Mouse (Mus musculus) stomach, postnatal 0 days (tissue): ENCODE measurements around the gene Mrpl58. TPM values are rescaled to one million over a fixed set of nuclear protein-coding genes. Genes with fewer than 3 reads are reported as not detected.
A peak's percentile ranks its signal among the peaks of the same experiment; 100 is the strongest.

Source experiments
- ATAC-seq: fragments of 200-750 bp; cut with Nextera tagmentation; 2 replicates; pipeline ENCODE4 v1.8.0; 2017; ENCODE audit not compliant: low FRiP score, low TSS enrichment
- DNase-seq: peaks from one replicate; pipeline ENCODE4 v3.0.0-alpha.2; 2016; ENCODE audit warnings: low spot score
- H3K27ac ChIP-seq: fragments of 300-500 bp; sonication (generic); replicated peaks from 2 replicates; pipeline ENCODE4 v1.5.1; 2014; ENCODE audit warnings: mild to moderate bottlenecking, control low read depth
- H3K27me3 ChIP-seq: fragments of 300-500 bp; sonication (generic); 2 replicates; pipeline ENCODE4 v1.6.1; 2014; ENCODE audit warnings: low read length; ENCODE audit not compliant: control insufficient read depth, insufficient read depth
- H3K36me3 ChIP-seq: fragments of 300-500 bp; sonication (generic); 2 replicates; pipeline ENCODE4 v1.6.1; 2014; ENCODE audit warnings: low read length, mixed read lengths; ENCODE audit not compliant: control insufficient read depth, insufficient read depth
- H3K4me1 ChIP-seq: fragments of 300-500 bp; sonication (generic); replicated peaks from 2 replicates; pipeline ENCODE4 v1.6.1; 2014; ENCODE audit warnings: antibody characterized with exemption; ENCODE audit not compliant: control insufficient read depth, insufficient read depth
- H3K4me2 ChIP-seq: fragments of 300-500 bp; sonication (generic); replicated peaks from 2 replicates; pipeline ENCODE4 v1.6.1; 2014; ENCODE audit warnings: low read depth, mild to moderate bottlenecking, control low read depth, moderate library complexity
- H3K4me3 ChIP-seq: fragments of 300-500 bp; sonication (generic); 2 replicates; pipeline ENCODE4 v1.5.1; 2014; ENCODE audit warnings: low read depth, low read length, control low read depth
- H3K9ac ChIP-seq: fragments of 300-500 bp; sonication (generic); 2 replicates; pipeline ENCODE4 v1.6.1; 2014; ENCODE audit warnings: mild to moderate bottlenecking, low read length, control low read depth, mixed read lengths
- H3K9me3 ChIP-seq: fragments of 300-500 bp; sonication (generic); 2 replicates; pipeline ENCODE4 v1.6.1; 2016; ENCODE audit warnings: low read length; ENCODE audit not compliant: control insufficient read depth
- CTCF ChIP-seq: IDR thresholded peaks from 2 replicates; pipeline ENCODE4 v1.5.1; 2016; ENCODE audit warnings: antibody characterized with exemption, low read depth, mild to moderate bottlenecking, moderate library complexity
- EP300 ChIP-seq: optimal IDR thresholded peaks from 2 replicates; pipeline ENCODE3; 2016; ENCODE audit warnings: antibody characterized with exemption
- WGBS: fragments of 180-500 bp; shearing (Covaris S2); extraction: QIAGEN DNeasy Blood & Tissue Kit; methylation state at CpG from one replicate; pipeline ENCODE4 v1.1.7; 2014; 5-methylcytosine and 5-hydroxymethylcytosine counted together
- polyA plus RNA-seq: library from polyadenylated mRNA; unstranded; fragments of >200 nt; fragmentation: Nextera tagmentation; extraction: Ambion mirVana; gene quantifications from 2 replicates; pipeline ENCODE4 v1.2.1, GENCODE M21; 2015

The Mrpl58 gene
- 138 and 144 TPM in 2 replicates for polyA plus RNA-seq

DNA sequence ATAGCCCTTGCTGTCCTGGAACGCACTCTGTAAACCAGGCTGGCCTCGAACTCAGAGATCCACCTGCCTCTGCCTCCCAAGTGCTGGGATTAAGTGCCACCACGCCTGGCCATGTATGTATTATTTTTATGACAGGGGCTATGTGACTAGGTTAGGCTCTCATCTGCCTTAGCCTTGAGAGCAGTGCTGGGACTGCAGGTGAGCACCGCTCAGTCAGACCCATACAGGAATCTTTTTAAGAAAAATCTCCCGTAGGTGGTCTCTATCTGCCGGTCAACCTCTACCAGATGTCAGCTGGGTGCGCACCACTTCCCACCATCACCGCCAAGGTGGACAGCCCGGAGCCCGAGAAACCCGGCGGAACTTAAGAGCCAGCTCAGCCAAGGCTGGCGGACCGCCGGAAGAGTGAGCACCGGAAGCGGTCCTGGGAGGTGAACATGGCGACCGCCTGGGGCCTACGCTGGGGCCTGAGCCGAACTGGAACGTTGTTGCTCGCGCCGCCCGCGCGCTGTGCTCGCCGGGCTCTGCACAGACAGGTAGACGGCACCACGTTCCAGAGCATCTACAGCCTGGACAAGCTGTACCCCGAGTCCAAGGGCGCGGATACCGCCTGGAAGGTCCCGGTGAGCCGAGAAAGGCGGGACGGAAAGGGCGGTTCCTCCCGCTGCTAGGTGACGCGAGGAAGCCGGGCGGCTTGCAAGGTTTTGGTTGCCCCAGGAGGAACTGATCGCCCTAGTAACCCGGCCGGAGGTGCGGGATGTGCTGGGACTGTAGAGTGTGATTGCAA lies at the start of gene Mrpl58:
Mrpl58 (plus strand) TSS at position 415 of the 787 bp plus-strand sequence.
- Histone ChIP-seq H3K27ac (peak within 1 kb of the TSS; percentile 89), H3K4me2 (peak within 1 kb of the TSS; percentile 71), H3K9ac (peak within 1 kb of the TSS; percentile 91), H3K4me1 (0 out of 2 replicates have a peak, but pooled peaks cover 3% of the 10 kb centered on the region), H3K9me3 (no peaks in the 10 kb centered on the region), H3K36me3 (no peaks in the 10 kb centered on the region), H3K4me3 (peak within 1 kb of the TSS; percentile 88), H3K27me3 (no peaks in the 10 kb centered on the region)
- 4% methylated on average over 47 of the region's 50 CpGs for WGBS
- DNase-seq (peak; percentile 87), ATAC-seq (peak; percentile 93)
- TF ChIP-seq EP300 (no peak), CTCF (peak; percentile 5; the same call in 1 of the 2 replicates)

DNA sequence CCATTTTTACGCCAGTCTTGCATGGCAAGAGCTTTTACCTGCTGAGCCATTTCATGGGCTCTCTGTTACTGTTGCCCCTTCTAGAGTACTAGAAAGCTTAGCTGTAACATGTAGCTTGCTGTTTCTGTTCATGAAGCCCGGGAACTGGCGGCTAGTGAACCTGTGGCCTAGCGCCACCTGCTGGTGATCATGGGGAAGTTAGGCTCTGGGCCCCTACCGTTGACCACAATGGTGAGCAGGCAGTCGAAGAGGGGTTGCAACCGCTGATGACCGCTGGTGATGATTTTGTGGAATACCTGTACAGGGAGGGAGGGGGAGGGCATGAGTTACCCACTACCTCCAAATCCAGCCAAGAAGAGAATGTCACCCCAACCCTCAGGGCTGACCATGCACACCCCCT lies 49.4 kb upstream of the Mrpl58 start:
- ATAC-seq (0 out of 2 replicates have a peak, but pooled peaks have one; percentile 6), DNase-seq (peak; percentile 80)
- Histone ChIP-seq H3K36me3 (0 out of 2 replicates have a peak, but pooled peaks cover 3% of the 10 kb centered on the region), H3K4me2 (no peak overlapping the region), H3K4me1 (no peaks in the 10 kb centered on the region), H3K27ac (no peak overlapping the region), H3K9me3 (no peaks in the 10 kb centered on the region), H3K4me3 (no peak overlapping the region), H3K9ac (no peak overlapping the region), H3K27me3 (no peaks in the 10 kb centered on the region)
- 8% methylated on average over 8 of the region's 8 CpGs for WGBS
- TF ChIP-seq CTCF (peak; percentile 99), EP300 (no peak)

DNA sequence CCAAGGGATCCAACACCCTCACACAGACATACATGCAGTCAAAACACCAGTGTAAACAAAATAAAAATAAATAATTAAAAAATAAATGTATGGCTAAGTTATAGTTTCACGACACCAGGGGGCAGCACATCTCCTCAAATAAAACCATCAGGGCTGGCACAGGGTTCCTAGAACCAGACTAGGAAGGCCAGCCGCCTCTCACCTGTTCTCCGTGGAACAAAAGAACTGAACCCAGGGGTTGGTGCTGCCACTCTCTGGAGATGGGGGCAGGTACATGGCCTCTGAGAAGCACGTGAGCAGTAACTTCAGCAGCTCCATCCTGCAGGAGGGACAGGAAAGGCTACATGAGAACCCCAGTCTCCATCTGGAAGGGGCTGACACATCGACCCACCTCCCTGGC lies 45.1 kb upstream of the Mrpl58 start:
- DNase-seq (peak; percentile 82), ATAC-seq (peak; percentile 62)
- Histone ChIP-seq H3K4me1 (no peaks in the 10 kb centered on the region), H3K36me3 (no peaks in the 10 kb centered on the region), H3K4me2 (no peak overlapping the region), H3K27me3 (no peaks in the 10 kb centered on the region), H3K9me3 (no peaks in the 10 kb centered on the region), H3K27ac (0 out of 2 replicates have a peak overlapping the region, but pooled peaks have one; percentile 5), H3K4me3 (no peak overlapping the region), H3K9ac (no peak overlapping the region)
- TF ChIP-seq CTCF: peak; percentile 77
- no peak for TF ChIP-seq EP300
- 12% methylated on average over 5 of the region's 5 CpGs for WGBS

DNA sequence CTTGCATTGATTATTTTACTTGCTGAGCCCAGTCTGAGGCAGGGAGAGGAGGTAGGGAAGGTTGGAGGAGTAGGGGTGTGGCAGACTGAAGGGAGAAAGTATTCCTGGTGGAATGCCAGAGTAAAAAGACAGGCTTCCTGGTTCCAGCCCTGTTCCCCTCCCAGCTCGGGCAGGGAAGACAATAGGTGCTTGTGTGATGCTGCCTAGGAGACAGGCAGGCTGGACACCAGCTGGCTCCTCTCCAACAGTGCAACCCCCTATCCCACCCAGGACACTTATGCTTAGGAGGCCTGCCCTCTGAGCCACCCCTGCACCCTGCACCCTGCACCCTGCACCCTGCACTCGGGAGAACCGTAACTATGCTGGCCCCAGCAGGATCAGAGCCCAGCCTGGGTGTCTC lies 44.3 kb upstream of the Mrpl58 start:
- H3K36me3 ChIP-seq: no peaks in the 10 kb centered on the region
- DNase-seq (peak; percentile 40), ATAC-seq (peak; percentile 27)
- TF ChIP-seq CTCF (no peak), EP300 (no peak)
- H3K4me1 ChIP-seq: no peaks in the 10 kb centered on the region
- H3K27ac ChIP-seq: peak overlapping the region; percentile 45
- H3K9ac ChIP-seq: no peak overlapping the region
- H3K4me2 ChIP-seq: no peak overlapping the region
- H3K27me3 ChIP-seq: no peaks in the 10 kb centered on the region
- H3K4me3 ChIP-seq: no peak overlapping the region
- 27% methylated on average over 3 of the region's 3 CpGs for WGBS
- no peaks in the 10 kb centered on the region for H3K9me3 ChIP-seq

DNA sequence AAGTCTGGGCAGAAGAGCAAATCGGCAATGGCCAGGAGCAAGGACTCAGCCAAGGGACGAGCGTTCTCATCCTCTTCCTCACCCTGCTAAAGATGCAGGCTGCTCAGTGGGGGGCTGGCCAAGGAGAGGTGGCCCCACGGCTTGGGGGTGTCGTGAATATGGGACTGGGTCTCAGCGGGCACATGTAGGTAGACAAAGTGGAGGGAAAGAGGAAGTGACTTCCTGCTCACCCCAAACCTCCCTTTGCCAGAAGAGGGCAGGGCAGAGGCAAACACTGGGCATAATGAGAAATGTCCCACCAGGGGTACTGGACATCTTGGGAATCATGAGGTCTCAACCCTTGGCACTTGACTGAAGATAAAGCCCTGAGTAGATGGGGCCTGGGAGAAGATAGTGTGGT lies 43.8 kb upstream of the Mrpl58 start:
- Histone ChIP-seq H3K36me3 (no peaks in the 10 kb centered on the region), H3K4me1 (no peaks in the 10 kb centered on the region), H3K4me2 (no peak overlapping the region), H3K9ac (0 out of 2 replicates have a peak overlapping the region, but pooled peaks have one; percentile 8), H3K27ac (peak overlapping the region; percentile 45), H3K9me3 (no peaks in the 10 kb centered on the region), H3K4me3 (no peak overlapping the region), H3K27me3 (no peaks in the 10 kb centered on the region)
- ATAC-seq: 0 out of 2 replicates have a peak, but pooled peaks have one; percentile 4
- WGBS: 69% methylated on average over 6 of the region's 6 CpGs
- no peak for DNase-seq
- TF ChIP-seq EP300 (no peak), CTCF (peak; percentile 57)

DNA sequence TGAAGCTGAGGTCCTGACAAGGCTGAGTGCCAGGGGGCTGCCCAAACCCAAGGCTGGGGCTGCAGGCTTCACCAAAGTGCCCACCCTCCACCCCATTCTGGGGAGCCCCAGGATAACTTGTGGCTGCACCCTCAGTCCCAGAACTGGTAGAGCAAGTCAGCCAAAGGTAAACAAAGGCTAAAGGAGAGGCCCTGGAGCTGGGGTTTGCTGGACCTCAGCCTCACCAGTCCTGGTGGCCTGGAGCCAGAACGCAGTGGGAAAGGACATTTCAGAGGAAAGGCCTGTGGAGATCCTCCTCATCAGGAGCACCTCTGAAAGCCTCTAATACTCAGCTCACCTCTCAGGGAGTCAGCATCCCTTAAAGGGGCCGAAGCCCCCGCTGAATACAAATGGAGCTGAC lies 39.4 kb upstream of the Mrpl58 start:
- DNase-seq (peak; percentile 74), ATAC-seq (peak; percentile 54; the same call in 1 of the 2 replicates)
- WGBS: 82% methylated on average over 3 of the region's 3 CpGs
- Histone ChIP-seq H3K36me3 (no peaks in the 10 kb centered on the region), H3K9ac (no peak overlapping the region), H3K27ac (peak overlapping the region; percentile 75), H3K9me3 (no peaks in the 10 kb centered on the region), H3K4me3 (no peak overlapping the region), H3K4me2 (no peak overlapping the region), H3K27me3 (no peaks in the 10 kb centered on the region; the same call in 1 of the 2 replicates), H3K4me1 (no peaks in the 10 kb centered on the region)
- no peak for TF ChIP-seq EP300
- no peak for TF ChIP-seq CTCF
